Mouse (Mus musculus): ENCODE data around the gene Ccdc163.

- TF ChIP-seq CTCF (IDR thresholded peaks at IDR 0.05; ENCODE audit: borderline replicate concordance, extremely low read depth, insufficient read depth, insufficient read length) = no peak
- no peak for TF ChIP-seq POLR2A (IDR thresholded peaks at IDR 0.05; ENCODE audit: borderline replicate concordance, extremely low read depth, insufficient read depth, insufficient read length, poor library complexity, severe bottlenecking)
Measured at GRCm38 (mm10) chr4:116794273-116794672, 86.0 kb downstream of the Ccdc163 start.

Data from brain, embryonic 14.5 days (tissue).